Mouse (Mus musculus): ENCODE data around the gene Ltbp2. TPM values are rescaled to one million over a fixed set of nuclear protein-coding genes. Genes with fewer than 3 reads are reported as not detected.

Gene Ltbp2
- polyA plus RNA-seq, 1 experiment from 2014 or later, result 0.83 TPM

GRCm38 (mm10) chr12:84748134-84748533 is 128.2 kb downstream of the Ltbp2 start:
- Histone ChIP-seq H3K27me3 (replicated peaks; ENCODE audit: control insufficient read depth, insufficient read depth, low read length) (0 out of 2 replicates have a peak, but pooled peaks cover 5% of the 10 kb centered on the region), H3K4me2 (ENCODE audit: low read depth, low read length) (no peak overlapping the region), H3K27ac (ENCODE audit: low read length) (no peak overlapping the region), H3K4me3 (ENCODE audit: low read length) (no peak overlapping the region), H3K9me3 (ENCODE audit: control insufficient read depth, low read length) (no peaks in the 10 kb centered on the region), H3K4me1 (ENCODE audit: control insufficient read depth, insufficient read depth, low read length) (0 out of 2 replicates have a peak, but pooled peaks cover 4% of the 10 kb centered on the region), H3K9ac (ENCODE audit: low read depth, low read length) (no peak overlapping the region), H3K36me3 (ENCODE audit: control insufficient read depth, insufficient read depth, low read length) (no peaks in the 10 kb centered on the region)
- WGBS, result 73% methylated on average over 3 of the region's 3 CpGs
- no peak for ATAC-seq

GRCm38 (mm10) chr12:84745700-84746099 is 130.6 kb downstream of the Ltbp2 start:
- Histone ChIP-seq H3K4me3 (ENCODE audit: low read length) (no peak overlapping the region), H3K36me3 (ENCODE audit: control insufficient read depth, insufficient read depth, low read length) (no peaks in the 10 kb centered on the region), H3K4me2 (ENCODE audit: low read depth, low read length) (no peak overlapping the region), H3K9ac (ENCODE audit: low read depth, low read length) (no peak overlapping the region), H3K27ac (ENCODE audit: low read length) (no peak overlapping the region), H3K27me3 (replicated peaks; ENCODE audit: control insufficient read depth, insufficient read depth, low read length) (0 out of 2 replicates have a peak, but pooled peaks cover 5% of the 10 kb centered on the region), H3K9me3 (ENCODE audit: control insufficient read depth, low read length) (no peaks in the 10 kb centered on the region), H3K4me1 (ENCODE audit: control insufficient read depth, insufficient read depth, low read length) (0 out of 2 replicates have a peak, but pooled peaks cover 4% of the 10 kb centered on the region)
- 57% methylated on average over 4 of the region's 4 CpGs for WGBS
- no peak for ATAC-seq

DNA sequence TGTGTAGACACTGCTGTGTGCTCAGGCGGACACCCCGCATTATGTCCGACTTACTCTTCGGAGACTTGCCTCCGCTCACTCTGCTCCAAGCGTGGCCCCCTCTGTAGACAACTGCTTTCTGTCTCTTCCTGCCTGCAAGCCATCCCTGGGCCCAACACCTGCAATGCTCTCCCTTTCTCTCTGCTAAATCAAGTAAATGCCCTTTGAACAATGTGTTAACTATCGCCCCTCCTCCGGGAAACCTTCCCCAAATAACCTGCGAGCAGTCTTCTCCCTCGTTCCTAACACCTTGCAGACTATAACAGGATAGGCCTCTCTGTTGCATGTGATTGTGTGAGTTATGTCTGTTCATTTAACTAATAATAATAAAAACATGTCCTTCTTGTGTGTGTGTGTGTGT is 132.8 kb downstream of the Ltbp2 start:
- H3K9ac ChIP-seq (ENCODE audit: low read depth, low read length), result no peak overlapping the region
- H3K9me3 ChIP-seq (ENCODE audit: control insufficient read depth, low read length), result no peaks in the 10 kb centered on the region
- no peak overlapping the region for H3K4me3 ChIP-seq (ENCODE audit: low read length)
- ATAC-seq, result no peak
- H3K27me3 ChIP-seq (replicated peaks; ENCODE audit: control insufficient read depth, insufficient read depth, low read length), result 0 out of 2 replicates have a peak, but pooled peaks cover 5% of the 10 kb centered on the region
- H3K4me2 ChIP-seq (ENCODE audit: low read depth, low read length), result no peak overlapping the region
- no peak overlapping the region for H3K27ac ChIP-seq (ENCODE audit: low read length)
- no peaks in the 10 kb centered on the region for H3K36me3 ChIP-seq (ENCODE audit: control insufficient read depth, insufficient read depth, low read length)
- 84% methylated on average over 10 of the region's 10 CpGs for WGBS
- H3K4me1 ChIP-seq (ENCODE audit: control insufficient read depth, insufficient read depth, low read length), result 0 out of 2 replicates have a peak, but pooled peaks cover 4% of the 10 kb centered on the region

- Histone ChIP-seq H3K4me2 (ENCODE audit: low read depth, low read length) (no peak overlapping the region), H3K9me3 (ENCODE audit: control insufficient read depth, low read length) (no peaks in the 10 kb centered on the region), H3K4me1 (ENCODE audit: control insufficient read depth, insufficient read depth, low read length) (no peaks in the 10 kb centered on the region), H3K9ac (ENCODE audit: low read depth, low read length) (no peak overlapping the region), H3K36me3 (ENCODE audit: control insufficient read depth, insufficient read depth, low read length) (no peaks in the 10 kb centered on the region), H3K27ac (ENCODE audit: low read length) (no peak overlapping the region), H3K27me3 (replicated peaks; ENCODE audit: control insufficient read depth, insufficient read depth, low read length) (no peaks in the 10 kb centered on the region), H3K4me3 (ENCODE audit: low read length) (no peak overlapping the region)
- no peak for ATAC-seq
- WGBS, result 72% methylated on average over 13 of the region's 13 CpGs
Observed at GRCm38 (mm10) chr12:84733366-84733765, 143.0 kb downstream of the Ltbp2 start.

Other genes with a start within 250 kb of the Ltbp2 start
- gene Vrtn, start 235.5 kb downstream of the Ltbp2 start, polyA plus RNA-seq (2015; fragmentation: Nextera tagmentation; extraction: Ambion mirVana), result not detected in 2 replicates
- 0.05 and 0.07 TPM in 2 replicates for gene Syndig1l, start 177.7 kb downstream of the Ltbp2 start, polyA plus RNA-seq (2015; fragmentation: Nextera tagmentation; extraction: Ambion mirVana)
- 88.4 and 93.4 TPM in 2 replicates for gene Npc2, start 103.4 kb downstream of the Ltbp2 start, polyA plus RNA-seq (2015; fragmentation: Nextera tagmentation; extraction: Ambion mirVana)
- gene Isca2, start 103.3 kb downstream of the Ltbp2 start, polyA plus RNA-seq (2015; fragmentation: Nextera tagmentation; extraction: Ambion mirVana), result 142 and 150 TPM in 2 replicates
- 123 and 134 TPM in 2 replicates for gene Fcf1, start 94.4 kb upstream of the Ltbp2 start, polyA plus RNA-seq (2015; fragmentation: Nextera tagmentation; extraction: Ambion mirVana)
- 8.0 and 8.5 TPM in 2 replicates for gene Arel1, start 94.4 kb upstream of the Ltbp2 start, polyA plus RNA-seq (2015; fragmentation: Nextera tagmentation; extraction: Ambion mirVana)
- gene Ylpm1, start 119.8 kb upstream of the Ltbp2 start, polyA plus RNA-seq (2015; fragmentation: Nextera tagmentation; extraction: Ambion mirVana), result 17.7 and 18.5 TPM in 2 replicates
- gene Prox2, start 234.2 kb upstream of the Ltbp2 start, polyA plus RNA-seq (2015; fragmentation: Nextera tagmentation; extraction: Ambion mirVana), result 1.7 and 2.3 TPM in 2 replicates
- 146 and 158 TPM in 2 replicates for gene Dlst, start 234.3 kb upstream of the Ltbp2 start, polyA plus RNA-seq (2015; fragmentation: Nextera tagmentation; extraction: Ambion mirVana)